Mouse (Mus musculus): Measurements from ENCODE around the gene Bcas3. TPM values are rescaled to one million over a fixed set of nuclear protein-coding genes. Genes with fewer than 3 reads are reported as not detected.

Gene Bcas3
- polyA plus RNA-seq, 1 experiment from 2014 or later = 18.1 TPM

DNA sequence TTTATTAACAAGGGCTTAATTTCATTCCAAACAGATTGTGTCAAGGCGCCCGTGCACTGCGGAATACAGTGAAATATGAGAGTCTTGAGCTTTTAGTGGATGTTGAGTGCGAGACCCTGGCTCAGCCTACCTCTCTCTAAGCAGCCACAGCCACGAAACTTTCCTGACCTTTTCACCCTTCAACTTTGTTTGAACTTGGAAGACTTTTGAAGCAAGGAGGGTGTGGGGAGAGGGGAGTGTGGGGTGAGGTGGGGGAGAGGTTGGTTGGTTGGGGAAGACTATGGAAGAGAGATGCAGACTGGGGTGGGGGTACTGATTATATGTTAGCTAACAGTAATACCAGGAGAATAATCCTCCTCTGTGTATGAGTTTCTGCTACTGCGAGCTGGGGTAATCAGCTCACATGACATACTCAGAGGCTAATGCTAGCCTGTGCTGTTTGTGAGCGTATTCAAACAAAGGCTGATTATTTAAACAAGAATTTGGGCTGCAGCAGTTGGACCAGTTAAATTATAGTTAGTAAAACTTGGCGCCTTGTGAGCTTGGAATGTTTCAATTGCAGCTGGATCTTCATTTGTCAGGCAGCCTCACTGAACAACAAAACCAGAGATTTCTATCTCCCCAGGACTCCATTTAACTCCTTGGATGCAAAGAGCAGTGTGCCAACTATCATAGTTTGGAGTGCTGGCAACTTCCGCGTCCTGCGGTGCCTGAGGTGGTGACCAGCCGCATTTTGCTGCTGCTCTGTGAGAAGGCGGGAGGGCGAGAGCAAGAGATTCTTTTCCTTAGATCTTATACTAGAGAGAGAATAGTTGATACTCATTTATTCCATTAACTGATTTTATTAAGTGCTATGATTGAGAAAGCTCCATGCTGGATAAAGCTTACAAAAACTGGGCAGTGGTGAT lies 343.8 kb downstream of the Bcas3 start:
- Histone ChIP-seq H3K4me1 (replicated peaks) (0 out of 2 replicates have a peak, but pooled peaks cover 6% of the 10 kb centered on the region), H3K4me3 (replicated peaks) (no peak overlapping the region), H3K9ac (no peak overlapping the region), H3K36me3 (replicated peaks) (no peaks in the 10 kb centered on the region), H3K9me3 (replicated peaks) (no peaks in the 10 kb centered on the region), H3K4me2 (no peak overlapping the region), H3K27me3 (no peaks in the 10 kb centered on the region), H3K27ac (replicated peaks) (no peak overlapping the region)
- 68% methylated on average over 14 of the region's 14 CpGs for WGBS (ENCODE audit: insufficient replicate concordance)
- no peak for ATAC-seq (ENCODE audit: insufficient read depth)

- Histone ChIP-seq H3K4me1 (replicated peaks) (0 out of 2 replicates have a peak, but pooled peaks cover 6% of the 10 kb centered on the region), H3K4me2 (no peak overlapping the region), H3K27me3 (no peaks in the 10 kb centered on the region), H3K9me3 (replicated peaks) (no peaks in the 10 kb centered on the region), H3K36me3 (replicated peaks) (no peaks in the 10 kb centered on the region), H3K9ac (no peak overlapping the region), H3K4me3 (replicated peaks) (no peak overlapping the region), H3K27ac (replicated peaks) (no peak overlapping the region)
- ATAC-seq (ENCODE audit: insufficient read depth) = no peak
- WGBS (ENCODE audit: insufficient replicate concordance) = 44% methylated on average over 4 of the region's 4 CpGs
These were observed 344.5 kb downstream of the Bcas3 start for GRCm38 (mm10) chr11:85697468-85697867.

- ATAC-seq (ENCODE audit: insufficient read depth) = no peak
- Histone ChIP-seq H3K27me3 (no peaks in the 10 kb centered on the region), H3K9me3 (replicated peaks) (no peaks in the 10 kb centered on the region), H3K27ac (replicated peaks) (no peak overlapping the region), H3K4me2 (no peak overlapping the region), H3K36me3 (replicated peaks) (no peaks in the 10 kb centered on the region), H3K4me1 (replicated peaks) (0 out of 2 replicates have a peak, but pooled peaks cover 6% of the 10 kb centered on the region), H3K9ac (no peak overlapping the region), H3K4me3 (replicated peaks) (no peak overlapping the region)
- 65% methylated on average over 11 of the region's 11 CpGs for WGBS (ENCODE audit: insufficient replicate concordance)
These were observed 345.3 kb downstream of the Bcas3 start for GRCm38 (mm10) chr11:85698242-85698641.

DNA sequence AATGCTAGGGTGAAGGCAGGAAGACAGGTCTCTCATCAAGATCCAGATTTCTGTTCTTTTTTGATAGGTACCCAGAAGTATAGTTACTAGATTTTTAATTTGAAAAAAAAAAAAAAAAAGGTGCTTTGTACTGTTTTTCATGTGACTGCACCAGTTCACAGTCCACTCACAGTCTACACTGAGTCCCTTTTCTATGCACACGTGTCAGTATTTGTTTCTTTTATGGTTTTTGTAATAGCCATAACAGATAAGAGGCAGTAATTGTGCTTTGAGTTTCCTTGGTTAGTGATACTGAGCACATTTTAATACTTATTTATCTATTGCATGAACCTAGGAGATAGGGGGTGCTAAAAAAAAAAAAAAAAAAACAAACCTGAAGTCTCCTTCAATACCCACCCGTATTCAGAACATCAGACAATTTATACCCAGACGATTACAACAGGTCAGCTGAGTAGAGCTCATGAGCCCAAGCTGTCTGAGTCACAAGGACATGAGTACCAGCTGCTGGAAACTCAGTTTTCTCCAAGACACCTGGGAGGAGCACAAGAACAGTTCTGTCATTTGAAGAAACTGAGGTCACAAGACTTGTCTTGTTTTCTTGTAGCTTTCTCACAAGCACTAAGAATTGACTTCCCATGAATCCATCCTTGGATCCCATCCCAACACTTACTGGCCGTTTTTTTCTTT lies 351.2 kb downstream of the Bcas3 start:
- no peak overlapping the region for H3K4me3 ChIP-seq (replicated peaks)
- WGBS (ENCODE audit: insufficient replicate concordance) = 62% methylated on average over 4 of the region's 4 CpGs
- 0 out of 2 replicates have a peak, but pooled peaks cover 6% of the 10 kb centered on the region for H3K27me3 ChIP-seq
- H3K9me3 ChIP-seq (replicated peaks) = no peaks in the 10 kb centered on the region
- H3K4me2 ChIP-seq = no peak overlapping the region
- H3K27ac ChIP-seq (replicated peaks) = no peak overlapping the region
- H3K36me3 ChIP-seq (replicated peaks) = no peaks in the 10 kb centered on the region
- no peak for ATAC-seq (ENCODE audit: insufficient read depth)
- no peaks in the 10 kb centered on the region for H3K4me1 ChIP-seq (replicated peaks)
- no peak overlapping the region for H3K9ac ChIP-seq

- Histone ChIP-seq H3K27me3 (0 out of 2 replicates have a peak, but pooled peaks cover 11% of the 10 kb centered on the region), H3K27ac (replicated peaks) (no peak overlapping the region), H3K4me1 (replicated peaks) (no peaks in the 10 kb centered on the region), H3K36me3 (replicated peaks) (no peaks in the 10 kb centered on the region), H3K4me2 (no peak overlapping the region), H3K4me3 (replicated peaks) (no peak overlapping the region), H3K9me3 (replicated peaks) (no peaks in the 10 kb centered on the region), H3K9ac (no peak overlapping the region)
- no peak for ATAC-seq (ENCODE audit: insufficient read depth)
- WGBS (ENCODE audit: insufficient replicate concordance) = 5% methylated on average over 1 of the region's 1 CpGs
These were observed 353.7 kb downstream of the Bcas3 start for GRCm38 (mm10) chr11:85706630-85707029.

- no peak overlapping the region for H3K9ac ChIP-seq
- WGBS (ENCODE audit: insufficient replicate concordance) = 49% methylated on average over 1 of the region's 1 CpGs
- H3K4me3 ChIP-seq (replicated peaks) = no peak overlapping the region
- H3K36me3 ChIP-seq (replicated peaks) = no peaks in the 10 kb centered on the region
- no peak overlapping the region for H3K27ac ChIP-seq (replicated peaks)
- no peak overlapping the region for H3K4me2 ChIP-seq
- H3K27me3 ChIP-seq = peaks cover 19% of the 10 kb centered on the region
- no peak for ATAC-seq (ENCODE audit: insufficient read depth)
- no peaks in the 10 kb centered on the region for H3K9me3 ChIP-seq (replicated peaks)
- H3K4me1 ChIP-seq (replicated peaks) = no peaks in the 10 kb centered on the region
These were observed 354.5 kb downstream of the Bcas3 start for GRCm38 (mm10) chr11:85707496-85707895.

DNA sequence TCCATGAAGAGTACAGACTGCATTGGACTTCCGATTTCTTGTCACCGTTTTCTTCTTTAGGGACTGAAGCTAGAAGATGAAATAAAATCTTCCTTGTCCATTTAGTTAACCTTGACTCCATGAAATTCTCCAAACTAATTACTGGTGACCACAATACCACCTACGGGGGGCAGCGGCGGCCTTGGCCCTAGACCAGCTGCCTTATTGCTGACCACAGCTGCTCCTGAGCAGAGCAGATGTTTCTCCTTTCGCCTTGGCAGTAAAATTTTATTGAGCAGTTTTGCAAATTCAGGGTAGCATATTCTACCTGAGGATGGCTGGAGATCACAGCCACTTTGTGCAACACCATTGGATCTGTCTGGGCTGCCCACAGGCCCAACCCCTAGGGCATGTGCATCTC lies 356.2 kb downstream of the Bcas3 start:
- Histone ChIP-seq H3K9ac (no peak overlapping the region), H3K27ac (replicated peaks) (no peak overlapping the region), H3K4me1 (replicated peaks) (peaks cover 2% of the 10 kb centered on the region; the same call in 1 of the 2 replicates), H3K4me3 (replicated peaks) (no peak overlapping the region), H3K9me3 (replicated peaks) (no peaks in the 10 kb centered on the region), H3K27me3 (peaks cover 29% of the 10 kb centered on the region), H3K36me3 (replicated peaks) (no peaks in the 10 kb centered on the region), H3K4me2 (no peak overlapping the region)
- WGBS (ENCODE audit: insufficient replicate concordance) = 71% methylated on average over 6 of the region's 6 CpGs
- no peak for ATAC-seq (ENCODE audit: insufficient read depth)

- Histone ChIP-seq H3K9ac (no peak overlapping the region), H3K27me3 (peaks cover 26% of the 10 kb centered on the region), H3K9me3 (replicated peaks) (no peaks in the 10 kb centered on the region), H3K36me3 (replicated peaks) (no peaks in the 10 kb centered on the region), H3K4me3 (replicated peaks) (no peak overlapping the region), H3K27ac (replicated peaks) (no peak overlapping the region), H3K4me1 (replicated peaks) (peaks cover 7% of the 10 kb centered on the region; the same call in 1 of the 2 replicates), H3K4me2 (no peak overlapping the region)
- ATAC-seq (ENCODE audit: insufficient read depth) = no peak
- WGBS (ENCODE audit: insufficient replicate concordance) = 59% methylated on average over 7 of the region's 7 CpGs
These were observed 357.2 kb downstream of the Bcas3 start for GRCm38 (mm10) chr11:85710155-85710554.

DNA sequence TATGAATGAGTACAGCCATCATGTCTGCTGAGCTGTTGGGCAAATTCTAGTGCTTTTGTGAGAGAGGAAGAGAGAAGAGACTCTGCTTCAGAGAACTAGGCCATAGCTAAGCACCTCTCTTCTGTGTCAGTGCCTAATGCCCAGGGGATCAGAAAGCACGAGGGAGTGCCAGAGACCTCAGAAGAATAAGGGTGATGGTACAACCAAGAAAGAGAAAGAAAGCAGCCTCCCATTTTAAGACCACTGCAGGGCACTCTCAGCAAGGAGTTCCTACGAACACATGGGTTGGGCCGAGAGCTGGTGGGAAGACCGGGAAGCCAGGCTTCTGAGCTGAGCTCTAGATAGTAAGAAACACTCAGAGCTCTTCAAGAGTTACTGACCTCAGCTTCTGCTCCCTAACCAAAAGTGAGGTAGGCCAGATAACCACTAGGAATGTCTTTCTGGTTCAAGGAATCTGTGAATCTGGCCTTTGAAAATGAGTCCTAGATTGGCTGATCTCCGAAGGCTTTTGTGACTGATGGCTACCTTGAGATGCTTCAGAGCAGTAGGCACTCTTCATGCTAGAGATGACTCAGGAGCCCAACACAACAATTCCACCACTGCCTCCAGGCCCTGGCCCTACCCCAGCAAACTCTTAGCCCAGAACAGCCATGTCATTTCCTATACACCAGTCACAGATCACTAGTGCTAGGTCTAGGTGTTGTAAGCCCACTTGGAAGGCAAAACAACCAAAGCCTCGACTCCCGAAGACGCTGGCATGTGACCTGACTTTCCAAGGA lies 359.2 kb downstream of the Bcas3 start:
- Histone ChIP-seq H3K9me3 (replicated peaks) (no peaks in the 10 kb centered on the region), H3K27me3 (peaks cover 26% of the 10 kb centered on the region), H3K36me3 (replicated peaks) (no peaks in the 10 kb centered on the region), H3K4me1 (replicated peaks) (peaks cover 7% of the 10 kb centered on the region; the same call in 1 of the 2 replicates), H3K9ac (no peak overlapping the region), H3K27ac (replicated peaks) (no peak overlapping the region), H3K4me3 (replicated peaks) (no peak overlapping the region), H3K4me2 (no peak overlapping the region)
- no peak for ATAC-seq (ENCODE audit: insufficient read depth)
- 73% methylated on average over 8 of the region's 8 CpGs for WGBS (ENCODE audit: insufficient replicate concordance)

DNA sequence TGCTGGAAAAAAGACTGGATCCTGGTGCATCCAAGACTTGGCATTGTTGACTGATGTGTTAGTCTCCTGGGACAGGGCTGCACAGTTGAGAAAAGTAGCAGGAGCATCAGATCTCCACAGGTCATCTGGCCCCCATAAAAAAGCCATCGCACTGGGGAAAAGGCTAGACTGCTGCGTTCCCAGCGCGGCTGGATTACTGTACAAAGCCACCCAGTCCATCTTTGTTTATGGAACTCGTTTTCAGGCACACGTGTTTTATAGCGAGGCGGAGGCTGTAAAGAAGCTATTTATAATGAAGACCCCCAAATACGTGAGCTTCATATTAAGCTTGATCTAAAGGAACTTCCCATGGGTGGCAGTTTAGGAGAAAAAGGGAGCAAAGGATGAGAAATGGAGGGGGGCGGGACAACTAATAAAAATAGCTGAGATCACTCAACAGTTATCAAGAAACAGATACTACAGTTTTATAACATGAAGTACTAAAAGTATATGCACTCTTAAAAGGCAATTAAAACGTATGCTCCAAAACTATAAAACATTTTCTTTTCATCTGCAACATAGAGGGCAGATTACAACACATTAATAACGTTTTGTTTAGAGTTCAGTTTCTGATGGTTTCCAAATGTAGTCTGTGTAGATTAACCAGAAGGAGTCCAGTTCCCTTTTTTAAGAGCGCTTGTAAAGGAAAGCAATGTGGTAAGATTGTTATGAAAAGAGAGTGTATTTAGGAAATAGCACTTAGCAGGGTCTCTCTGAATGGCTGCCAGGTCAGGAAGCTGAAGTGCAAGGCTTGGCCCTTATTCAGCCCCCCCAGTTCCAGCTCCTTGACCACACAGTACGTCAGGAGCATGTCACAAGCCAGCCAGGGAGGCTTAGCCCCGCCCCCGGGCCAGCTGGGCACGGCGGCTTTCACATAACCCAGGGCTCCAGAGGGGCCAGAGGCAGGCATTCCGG lies 360.2 kb downstream of the Bcas3 start:
- no peak overlapping the region for H3K4me3 ChIP-seq (replicated peaks)
- H3K4me1 ChIP-seq (replicated peaks) = peaks cover 7% of the 10 kb centered on the region; the same call in 1 of the 2 replicates
- peak; percentile 51; the same call in 1 of the 2 replicates for ATAC-seq (ENCODE audit: insufficient read depth)
- H3K9ac ChIP-seq = no peak overlapping the region
- peaks cover 31% of the 10 kb centered on the region for H3K27me3 ChIP-seq
- H3K9me3 ChIP-seq (replicated peaks) = no peaks in the 10 kb centered on the region
- peak overlapping the region; percentile 14; the same call in 1 of the 2 replicates for H3K4me2 ChIP-seq
- no peak overlapping the region for H3K27ac ChIP-seq (replicated peaks)
- 44% methylated on average over 19 of the region's 19 CpGs for WGBS (ENCODE audit: insufficient replicate concordance)
- H3K36me3 ChIP-seq (replicated peaks) = no peaks in the 10 kb centered on the region

Data from liver, embryonic 15.5 days (tissue).